Mouse (Mus musculus) cerebellum, adult 2 months (tissue): ENCODE results near the gene Adamts20.

Experiments used
- CTCF ChIP-seq: fragments of 200-500 bp; IDR thresholded peaks from 2 replicates; pipeline ENCODE4 v1.5.1; 2011; ENCODE audit warnings: low read depth, mild to moderate bottlenecking, control low read depth, low read length, moderate library complexity, borderline replicate concordance; ENCODE audit not compliant: insufficient read depth
- POLR2A ChIP-seq: fragments of 200-500 bp; IDR thresholded peaks from 2 replicates; pipeline ENCODE4 v1.6.1; 2011; ENCODE audit warnings: low read length, control low read depth, borderline replicate concordance; ENCODE audit not compliant: insufficient read depth

DNA sequence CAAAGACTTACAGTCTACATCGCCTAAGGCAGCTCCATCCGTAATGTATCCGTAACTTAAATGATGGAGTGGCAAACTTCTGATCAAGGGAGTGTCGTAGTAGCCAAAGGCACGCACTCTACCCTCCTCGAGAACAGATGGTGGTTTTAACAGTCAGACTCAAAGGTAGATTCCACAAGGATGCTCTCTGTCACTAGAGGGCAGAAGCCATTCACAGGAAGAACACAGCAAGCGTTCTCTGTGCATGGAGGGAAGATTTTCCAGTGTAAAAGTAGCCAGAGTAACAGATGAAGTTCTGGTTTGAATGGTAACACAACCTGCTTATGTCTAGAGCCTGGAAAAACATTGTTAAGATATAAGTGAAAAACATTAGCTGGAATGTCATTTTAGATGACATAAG is 92.7 kb downstream of the Adamts20 start:
- no peak for TF ChIP-seq CTCF
- TF ChIP-seq POLR2A = no peak
